Mouse (Mus musculus): ENCODE results near the gene Fastk.

Fastk gene

DNA sequence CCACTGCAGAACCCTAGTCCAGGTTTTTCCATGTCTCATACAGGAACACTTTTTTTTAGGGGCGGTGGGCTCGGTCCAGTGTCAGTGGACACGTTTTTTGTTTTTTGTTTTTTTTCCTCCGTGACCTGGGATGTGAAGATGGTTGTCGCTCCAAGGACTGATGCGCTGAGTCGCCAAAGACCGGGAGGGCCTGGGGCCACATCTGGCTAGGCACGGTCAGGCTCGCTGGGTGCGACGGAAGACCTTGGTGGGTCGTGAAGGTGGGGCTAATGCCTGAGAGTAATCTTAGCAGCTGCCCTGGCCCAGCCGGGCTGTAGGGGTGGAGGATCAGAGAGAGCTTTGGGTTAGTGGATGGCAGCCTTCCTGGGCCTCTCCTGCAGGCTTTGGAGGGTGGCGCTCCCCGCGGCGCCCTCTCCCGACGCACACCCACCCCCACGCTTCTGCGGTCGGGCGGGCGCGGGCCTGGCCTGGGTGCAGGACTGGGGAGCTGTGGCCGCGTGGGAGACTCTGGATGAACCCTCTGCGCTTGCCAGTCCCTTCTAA lies 7.7 kb upstream of the Fastk start:
- peak; percentile 48 for DNase-seq (ENCODE audit: low spot score)

DNA sequence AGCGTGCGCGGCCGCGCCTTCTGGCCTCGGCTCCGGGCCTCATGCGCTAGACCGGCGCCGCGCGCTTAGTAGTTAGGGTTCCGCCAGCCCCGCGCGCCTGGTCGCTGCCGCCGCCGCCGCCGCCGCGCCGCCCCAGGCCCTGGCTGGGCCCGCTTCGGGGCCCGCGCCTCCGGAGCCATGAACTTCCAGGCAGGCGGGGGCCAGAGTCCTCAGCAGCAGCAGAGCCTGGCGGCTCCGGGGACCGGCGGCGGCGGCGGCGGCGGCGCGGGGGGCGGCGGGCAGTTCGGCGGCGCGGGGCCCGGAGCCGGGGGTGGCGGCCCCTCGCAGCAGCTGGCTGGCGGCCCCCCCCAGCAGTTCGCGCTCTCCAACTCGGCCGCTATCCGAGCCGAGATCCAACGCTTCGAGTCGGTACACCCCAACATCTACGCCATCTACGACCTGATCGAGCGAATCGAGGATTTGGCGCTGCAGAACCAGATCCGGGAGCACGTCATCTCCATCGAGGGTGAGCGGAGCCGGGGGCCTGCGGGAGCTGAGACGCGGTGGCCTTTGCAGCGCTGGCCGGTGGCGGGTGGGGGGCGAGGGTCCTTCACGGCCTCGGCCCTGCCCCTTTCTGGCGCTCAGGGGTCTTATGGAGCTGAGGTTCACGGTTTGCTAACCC lies 7.1 kb upstream of the Fastk start, which contains the start of gene Agap3:
Gene Agap3, plus strand, starts transcription at position 148 of the 661 bp plus-strand sequence.
- peak; percentile 43 for DNase-seq (ENCODE audit: low spot score)

DNA sequence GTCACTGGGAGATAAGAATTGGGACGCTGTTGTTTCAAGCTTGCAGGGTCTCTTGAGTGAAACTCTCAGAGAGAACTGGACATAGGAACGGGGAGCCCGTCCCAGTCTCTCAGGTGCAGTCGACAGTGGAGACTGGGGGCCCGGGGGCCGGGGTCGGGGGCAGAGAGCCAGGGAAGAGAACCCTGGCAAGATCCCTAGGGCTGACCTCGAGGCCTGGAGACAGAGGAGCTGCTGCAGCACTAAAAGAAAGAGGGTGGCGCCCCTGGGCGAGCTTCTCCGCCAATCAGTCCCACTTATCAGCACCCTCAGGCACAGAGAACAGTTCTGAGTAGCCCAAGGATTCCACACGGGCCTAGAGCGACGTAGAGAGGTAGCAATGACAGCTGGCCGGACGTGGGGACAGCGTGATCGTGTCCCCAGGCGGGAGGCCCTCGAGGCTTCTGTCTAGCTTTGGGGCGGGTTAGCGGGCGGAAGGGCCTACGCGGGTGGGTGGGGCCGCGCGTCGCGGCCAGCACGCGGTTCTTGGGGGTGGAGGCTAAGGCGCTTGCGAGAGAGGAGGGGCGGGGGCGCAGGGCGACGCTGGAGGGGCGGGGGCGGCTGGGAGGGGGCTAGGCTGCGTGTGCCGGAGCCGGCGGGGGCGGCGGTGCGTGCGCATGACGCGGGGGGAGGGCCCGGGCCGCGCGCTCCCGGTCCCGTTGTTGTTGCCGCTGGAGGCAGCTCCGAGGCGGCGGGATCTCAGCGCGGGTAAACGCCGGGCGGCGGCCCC lies 6.4 kb upstream of the Fastk start:
- DNase-seq (ENCODE audit: low spot score) = peak; percentile 87

DNA sequence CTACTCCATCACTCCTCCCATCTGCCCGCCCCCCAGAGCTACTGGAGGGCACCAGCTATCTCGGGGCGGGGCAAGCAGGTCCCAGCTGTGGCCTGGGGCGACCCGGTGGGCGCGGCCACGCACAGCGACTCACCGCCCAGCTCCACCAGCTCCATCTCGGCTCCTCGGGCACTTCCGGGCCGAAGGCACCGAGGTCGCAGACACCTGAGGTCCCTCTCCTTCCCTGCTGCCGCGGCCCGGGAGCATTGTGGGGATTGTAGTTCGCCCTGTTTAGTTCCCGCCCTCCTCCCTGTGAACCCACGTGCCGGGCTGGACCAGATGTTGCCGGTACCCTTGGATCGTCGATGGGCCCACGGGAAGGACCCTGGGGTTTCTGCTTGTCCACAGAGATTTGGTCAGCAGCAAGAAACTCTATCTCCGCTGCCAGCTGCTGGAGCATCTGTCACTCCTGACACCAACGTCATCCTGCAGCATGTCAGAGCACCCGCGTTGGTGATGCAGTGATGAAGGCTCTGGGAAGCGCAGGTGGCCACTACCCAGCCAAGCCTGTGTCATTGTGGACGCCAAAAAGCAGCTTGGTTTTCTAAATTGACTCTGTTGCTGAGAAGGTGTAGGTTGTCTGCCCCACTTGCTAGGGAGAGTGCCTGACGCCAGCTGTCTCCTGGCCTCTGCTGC lies 2.7 kb upstream of the Fastk start, which contains the start of gene Tmub1:
Gene Tmub1, minus strand, starts transcription at position 231 of the 675 bp plus-strand sequence.
- peak; percentile 86 for DNase-seq (ENCODE audit: low spot score)

DNA sequence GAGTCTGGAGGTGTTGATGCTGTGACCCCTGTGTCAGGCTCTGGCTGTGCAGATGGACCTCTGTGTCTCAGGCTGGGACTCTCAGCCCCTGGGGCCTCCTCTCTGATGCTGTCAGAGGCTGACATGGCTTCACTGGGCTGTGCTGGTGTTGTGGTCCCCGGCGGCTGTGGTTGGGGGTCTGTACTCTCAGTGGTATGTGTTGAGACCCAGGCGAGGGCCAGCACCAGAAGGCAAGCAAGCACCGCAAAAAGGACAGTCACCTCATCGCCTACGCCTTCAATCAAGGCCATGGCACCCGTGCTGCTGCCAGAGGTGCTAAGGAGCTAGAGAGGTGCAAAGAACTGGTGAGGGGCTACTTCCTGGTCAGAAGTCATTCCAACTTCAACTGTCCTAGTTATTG lies 1.5 kb upstream of the Fastk start:
- no peak for DNase-seq (ENCODE audit: low spot score)

DNA sequence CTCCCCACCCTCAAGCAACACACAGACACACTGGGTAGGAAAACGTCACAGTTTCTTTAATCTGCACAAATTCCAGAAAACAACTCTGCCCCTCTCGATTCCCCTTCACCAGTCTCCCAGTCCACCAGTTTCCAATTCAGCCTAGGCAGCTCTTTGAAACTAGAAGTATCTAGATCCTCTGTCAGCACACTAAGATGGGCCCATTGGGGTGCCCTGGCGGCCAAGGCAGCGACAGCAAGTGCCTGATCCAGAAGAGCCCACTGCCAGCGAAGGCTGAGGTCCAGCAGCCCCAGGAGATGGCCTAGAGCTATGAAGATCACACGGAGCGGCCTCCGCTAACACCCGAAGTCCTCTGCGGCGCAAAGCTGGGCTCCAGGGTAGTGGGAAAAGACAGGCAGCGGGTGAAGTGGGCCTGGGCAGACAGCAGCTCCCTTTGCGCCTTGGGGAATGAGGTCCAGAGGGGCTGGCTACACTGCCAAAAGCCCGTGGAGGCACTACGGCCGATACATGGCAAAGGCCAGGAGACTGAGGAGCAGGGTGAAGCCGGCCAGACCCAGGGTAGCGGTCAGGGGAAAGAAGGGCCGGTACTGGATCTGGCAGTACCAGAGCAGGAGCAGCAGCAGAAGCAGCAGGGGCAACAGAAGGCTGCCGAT lies 467 bp upstream of the Fastk start:
- DNase-seq (ENCODE audit: low spot score) = peak; percentile 40

DNA sequence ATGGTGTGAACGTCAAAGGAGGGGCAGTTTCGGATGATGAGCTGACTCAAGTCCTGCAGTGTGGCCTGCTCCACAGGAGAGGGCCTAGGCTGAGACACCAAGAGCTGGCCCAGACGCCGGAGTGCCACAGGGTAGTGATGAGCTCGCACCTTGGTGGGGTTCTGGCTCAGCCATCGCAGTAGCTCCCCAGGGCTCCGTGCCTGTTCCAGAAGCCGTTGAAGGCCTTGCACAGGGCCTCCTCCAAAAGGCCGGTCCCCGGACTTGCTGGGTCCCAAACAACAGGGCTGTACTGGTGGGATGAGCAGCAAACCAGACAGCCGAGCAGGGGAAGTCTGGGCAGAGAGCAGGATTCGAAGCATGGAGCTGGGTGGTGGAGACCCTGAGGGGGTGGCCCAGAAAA lies 1.2 kb downstream of the Fastk start:
- peak; percentile 30 for DNase-seq (ENCODE audit: low spot score)

DNA sequence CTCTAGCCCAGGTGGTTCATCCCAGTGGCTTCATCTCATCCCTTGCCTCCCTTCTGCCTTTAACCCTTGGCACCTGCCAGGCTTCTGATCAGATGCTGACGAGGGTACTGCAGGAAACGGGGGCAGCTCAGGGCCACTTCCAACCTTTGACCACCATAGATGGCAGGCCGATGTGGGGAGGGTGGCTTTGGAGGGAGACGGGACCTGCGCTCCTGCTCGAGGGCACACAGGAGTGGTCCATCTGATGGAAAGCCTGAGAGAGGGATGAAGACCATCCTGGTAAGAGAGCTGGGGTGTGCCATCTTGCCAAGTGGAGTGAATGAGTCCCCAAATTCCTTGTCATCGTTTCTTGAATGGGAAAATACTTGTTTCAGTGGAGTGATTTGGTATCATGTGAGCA lies 1.9 kb downstream of the Fastk start:
- no peak for DNase-seq (ENCODE audit: low spot score)

DNA sequence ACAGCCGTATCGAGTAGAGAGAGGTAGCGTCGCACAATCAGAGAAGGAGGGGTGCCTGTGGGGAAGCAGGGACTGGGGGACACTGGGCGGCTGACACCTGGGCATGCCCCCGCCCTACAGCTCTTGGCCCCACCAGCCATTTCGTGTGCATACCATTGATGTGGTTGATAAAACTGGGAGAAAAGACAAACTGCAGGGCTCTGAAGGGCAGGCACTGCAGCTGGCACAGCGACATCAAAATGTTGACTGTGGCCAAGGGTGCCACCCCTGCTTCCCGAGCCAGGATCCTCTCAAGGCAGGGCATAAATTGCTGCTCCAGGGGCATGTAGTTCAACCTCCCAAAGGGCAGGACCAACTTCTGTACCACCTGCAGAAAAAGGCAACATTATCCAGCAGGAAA lies 3.1 kb downstream of the Fastk start:
- DNase-seq (ENCODE audit: low spot score) = no peak

DNA sequence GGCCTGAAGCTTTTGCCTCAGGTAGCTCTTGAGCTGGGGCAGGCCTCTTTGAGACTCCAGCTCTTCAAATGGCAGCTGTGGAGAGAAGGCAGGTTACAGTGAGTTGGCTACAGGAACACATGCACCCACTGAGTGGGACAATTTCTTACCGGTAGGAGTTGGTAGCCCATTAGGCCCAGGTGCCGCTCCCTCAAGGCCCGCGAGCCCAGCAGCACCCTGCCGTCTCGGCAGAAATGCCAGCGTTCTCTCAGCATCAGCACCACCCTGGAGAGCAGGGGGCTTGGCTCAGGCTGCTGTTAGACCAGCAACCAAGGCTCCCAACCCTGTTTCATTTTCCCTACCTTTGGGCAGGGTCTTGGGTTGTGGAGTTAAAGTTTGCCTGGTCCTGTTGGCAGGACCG lies 3.9 kb downstream of the Fastk start:
- no peak for DNase-seq (ENCODE audit: low spot score)

DNA sequence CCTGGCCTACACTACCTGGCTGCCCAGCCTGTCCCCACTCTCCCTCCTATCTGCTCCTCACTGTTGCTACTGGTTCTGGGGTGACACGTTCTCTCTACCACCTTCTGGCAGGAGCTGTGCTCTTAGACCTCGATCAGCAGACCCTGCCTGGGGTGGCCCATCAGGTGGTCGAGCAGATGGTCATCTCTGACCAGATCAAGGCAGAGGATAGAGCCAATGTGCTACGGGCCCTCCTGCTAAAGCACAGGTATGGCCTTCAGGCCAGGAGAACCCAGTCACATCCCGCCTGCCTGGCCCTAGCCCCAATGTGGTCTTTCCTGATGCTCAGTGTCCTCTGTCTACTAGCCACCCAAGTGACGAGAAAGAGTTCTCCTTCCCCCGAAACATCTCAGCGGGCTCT lies 11.1 kb downstream of the Fastk start:
- DNase-seq (ENCODE audit: low spot score) = no peak

DNA sequence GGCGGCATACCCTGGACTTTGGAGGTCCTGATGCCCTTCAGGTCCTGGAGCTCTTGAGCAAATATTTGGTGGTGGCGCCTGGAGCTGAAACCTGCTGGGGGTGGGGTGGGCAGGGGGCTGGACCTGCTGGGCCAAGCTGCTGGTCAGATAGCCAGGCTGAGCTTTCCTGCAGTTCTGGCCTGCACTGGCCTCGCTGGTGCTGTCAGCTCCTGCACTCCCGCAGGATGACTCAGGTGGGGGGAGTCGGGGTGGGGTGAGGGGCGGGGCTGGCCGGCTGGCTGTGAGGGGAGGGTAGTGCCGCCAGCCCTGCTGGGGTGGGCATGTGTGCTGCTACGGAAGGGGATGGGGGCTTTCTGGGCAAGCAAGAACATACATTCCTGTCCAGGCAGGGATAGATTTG lies 16.5 kb downstream of the Fastk start:
- DNase-seq (ENCODE audit: low spot score) = peak; percentile 40

DNA sequence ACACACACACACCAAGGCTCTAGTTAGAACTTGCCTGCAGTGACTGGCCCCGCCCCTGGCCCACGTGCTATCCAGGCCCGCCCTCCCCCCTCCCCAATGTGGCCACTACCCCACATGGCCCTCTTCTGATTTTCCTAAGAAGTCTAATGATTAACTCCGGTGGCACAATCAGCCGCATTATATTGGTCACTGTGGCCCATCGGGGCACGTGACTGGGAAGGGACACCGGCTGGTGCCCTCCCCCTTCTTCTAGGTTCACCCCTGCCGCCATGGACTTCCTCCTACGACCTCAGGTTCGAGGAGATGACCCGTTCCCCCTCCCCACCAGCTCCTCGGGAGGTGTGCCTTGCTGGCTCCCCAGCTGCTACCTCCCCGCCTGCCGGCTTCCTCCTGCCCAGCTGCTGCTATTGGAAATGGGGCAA lies 17.1 kb downstream of the Fastk start:
- peak; percentile 48 for DNase-seq (ENCODE audit: low spot score)

DNA sequence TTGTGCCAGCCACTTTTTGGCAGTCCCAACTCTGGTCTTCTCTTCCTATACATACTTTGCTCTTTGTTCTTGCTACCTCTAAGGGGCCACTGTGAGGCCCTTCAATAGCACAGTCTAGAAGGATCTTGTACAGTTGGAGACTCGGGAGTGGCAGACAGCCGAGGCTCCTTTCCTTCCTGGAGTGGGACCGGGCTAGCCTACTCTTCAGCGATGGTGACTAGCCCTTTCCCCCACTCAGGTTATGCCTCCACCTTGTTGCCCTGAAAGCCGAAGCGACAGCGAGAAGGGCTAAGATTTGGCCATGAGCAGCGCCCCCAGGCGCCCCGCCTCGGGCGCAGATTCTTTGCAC lies 17.8 kb downstream of the Fastk start:
- DNase-seq (ENCODE audit: low spot score) = no peak

DNA sequence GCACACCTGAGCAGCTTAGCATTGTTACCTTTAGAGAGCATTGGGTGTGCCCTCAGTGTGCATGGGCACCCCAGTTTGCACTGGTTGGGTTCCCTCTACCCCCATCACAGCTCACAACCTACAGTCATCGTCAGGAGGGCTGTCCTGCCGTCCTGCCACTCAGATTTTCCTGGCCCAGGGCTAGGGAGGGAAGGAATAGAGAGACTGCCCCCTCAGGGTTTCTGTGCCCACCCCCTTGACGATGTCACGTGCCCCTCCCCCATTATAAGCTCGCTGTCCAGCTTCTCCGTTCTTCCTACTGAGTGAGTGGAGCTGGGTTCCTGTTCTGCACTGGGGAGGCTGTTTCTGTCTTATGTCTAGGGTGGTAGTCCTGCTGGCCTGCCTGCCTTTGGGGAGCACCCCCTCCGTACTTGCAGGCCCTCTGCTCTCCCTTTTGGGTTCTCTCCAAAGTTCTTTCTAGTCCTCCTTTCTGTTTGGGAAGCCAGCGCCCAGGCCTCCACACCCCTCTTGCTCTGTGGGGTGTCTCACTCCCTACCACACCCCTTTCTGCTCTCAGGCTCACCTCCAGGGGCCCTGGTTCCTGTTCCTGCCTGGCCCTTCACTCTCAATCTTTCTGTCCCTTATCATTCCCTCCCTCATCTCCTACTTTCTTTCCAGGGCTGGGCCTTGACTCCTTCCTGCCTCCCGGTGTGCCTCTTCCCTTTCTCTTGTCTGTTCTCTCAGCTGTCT lies 18.4 kb downstream of the Fastk start:
- no peak for DNase-seq (ENCODE audit: low spot score)

DNA sequence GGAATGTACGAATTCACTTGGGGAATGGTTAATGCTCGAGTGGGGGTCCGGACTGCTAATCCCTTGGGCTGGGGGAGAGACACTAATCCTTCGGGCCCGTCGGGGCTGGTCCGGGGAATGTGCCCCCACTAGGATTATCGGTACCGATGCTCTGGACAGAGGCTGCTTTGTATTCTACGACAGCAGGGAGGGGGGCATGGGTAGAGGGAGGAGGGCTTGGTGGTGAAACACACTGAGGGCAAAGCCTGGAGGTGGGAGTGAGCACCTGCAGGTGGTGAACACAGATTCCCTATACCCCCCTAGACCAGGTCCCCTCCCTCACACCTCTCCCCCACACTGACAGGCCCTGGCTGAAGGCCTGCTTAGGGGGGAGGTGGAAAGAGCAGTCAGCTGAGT lies 19.1 kb downstream of the Fastk start:
- DNase-seq (ENCODE audit: low spot score) = no peak

DNA sequence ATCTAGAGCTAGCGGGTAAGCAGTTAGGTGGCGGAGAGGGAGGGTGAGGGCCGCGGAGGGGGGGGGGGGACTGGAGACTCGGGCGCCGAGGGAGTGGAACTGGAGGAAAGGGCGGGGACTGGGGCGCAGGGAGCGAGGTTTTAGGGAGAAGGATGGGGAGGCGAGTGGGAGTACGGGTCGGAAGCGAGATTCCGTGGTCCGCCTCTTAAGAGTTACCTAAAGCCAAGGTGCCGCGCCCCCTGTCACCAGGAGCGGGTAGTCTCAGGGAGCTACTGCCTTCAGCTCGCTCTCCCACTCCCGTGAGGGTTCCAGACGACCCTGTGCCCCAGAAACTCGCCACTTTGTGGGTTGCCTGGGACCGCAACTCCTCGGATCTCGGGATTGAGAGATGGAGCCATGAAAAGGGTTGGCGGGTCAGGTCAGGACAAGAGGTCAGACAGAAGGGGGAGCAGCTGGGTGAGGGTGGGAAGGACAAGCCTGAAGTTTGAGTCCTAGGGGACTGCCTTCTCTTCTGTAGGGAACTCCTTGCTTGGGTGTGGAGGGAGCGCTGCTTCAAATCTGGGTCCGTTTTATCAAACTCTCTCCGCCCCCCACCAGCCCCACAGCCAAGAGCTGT lies 19.6 kb downstream of the Fastk start:
- peak; percentile 63 for DNase-seq (ENCODE audit: low spot score)

DNA sequence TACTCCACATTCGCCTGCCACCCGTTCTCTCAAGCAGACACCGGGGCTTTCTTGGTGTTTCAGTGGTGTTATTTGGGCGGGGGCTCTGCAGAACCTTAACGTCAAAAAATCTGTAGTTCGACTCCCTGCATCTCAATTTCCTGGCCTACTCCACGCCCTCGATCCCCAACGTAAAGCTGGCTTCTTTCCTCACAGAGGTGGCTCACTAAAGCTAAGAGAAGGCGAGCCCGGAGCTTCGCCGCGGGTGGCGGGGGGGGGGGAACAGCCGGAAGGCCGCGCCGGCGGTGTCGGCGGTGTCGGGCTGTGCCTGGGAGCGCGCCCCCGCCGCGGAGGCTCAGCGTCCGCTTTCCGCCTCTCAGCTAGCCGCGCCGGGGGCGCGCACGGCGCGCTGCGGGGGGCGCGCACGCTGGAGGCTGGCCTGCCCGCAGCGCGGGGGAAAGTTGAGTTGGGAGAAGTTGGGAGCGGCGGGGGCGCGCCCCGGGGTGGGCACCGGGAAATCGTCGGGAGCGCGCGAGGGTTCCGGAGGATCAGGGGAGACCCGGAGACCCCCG lies 20.2 kb downstream of the Fastk start:
- DNase-seq (ENCODE audit: low spot score) = peak; percentile 83

DNA sequence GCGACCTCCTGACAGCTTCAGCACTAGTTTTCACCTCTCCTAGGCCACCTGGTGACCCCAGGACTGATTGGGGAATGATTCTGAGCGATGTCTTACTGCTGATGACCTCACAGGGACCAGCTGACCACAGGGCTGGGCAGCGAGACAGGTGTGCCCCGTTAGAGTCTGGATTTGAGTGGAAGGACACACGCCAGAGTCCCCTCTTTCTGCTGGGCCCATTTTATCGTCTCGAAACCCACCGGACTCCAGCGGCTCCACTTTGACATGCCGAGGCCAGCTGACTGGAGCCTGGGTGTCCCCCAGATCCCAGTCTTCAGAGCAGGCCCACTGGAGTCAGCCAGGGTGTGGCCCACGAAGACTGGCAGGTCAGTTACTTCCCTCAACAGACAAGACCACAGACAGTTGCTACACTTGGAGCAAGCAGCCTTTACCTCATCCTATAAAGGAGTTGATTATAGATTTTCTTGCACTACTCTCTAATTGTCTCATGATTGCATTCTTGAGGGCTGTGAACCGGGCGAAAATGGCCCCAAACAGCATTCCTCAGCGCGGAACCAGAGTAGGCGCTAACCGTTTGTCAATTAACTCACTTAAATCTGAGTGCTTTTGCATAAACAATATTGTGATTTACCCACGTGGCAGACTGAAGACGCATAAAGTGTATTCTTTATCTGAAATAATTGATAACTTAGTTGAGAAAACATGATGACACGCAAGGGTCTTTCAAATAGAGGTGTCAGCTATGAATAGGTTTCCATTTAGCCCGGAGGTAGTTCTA lies 20.9 kb downstream of the Fastk start:
- DNase-seq (ENCODE audit: low spot score) = no peak

All from MN1 (cell line).